Mouse (Mus musculus): ENCODE measurements at regions not wholly inside any gene's neighbourhood (a gene's known extent, or its start where the extent isn't known, plus 50 kb on each side); places are given as distances from the start of the nearest gene placed in this dataset.

GRCm38 (mm10) chr11:19107180-19107579 lies 88.4 kb upstream of the Meis1 start:
- TF ChIP-seq ZC3H11A (IDR thresholded peaks at IDR 0.05; ENCODE audit: borderline replicate concordance, low read depth, low read length): no peak
- no peak for TF ChIP-seq ZNF384 (IDR thresholded peaks at IDR 0.05; ENCODE audit: low read depth, low read length)
- TF ChIP-seq HCFC1 (IDR thresholded peaks at IDR 0.05; ENCODE audit: borderline replicate concordance, insufficient read depth, low read length): no peak

Measured in ES-E14 (cell line).